Mouse (Mus musculus) midbrain, embryonic 11.5 days (tissue): Measurements from ENCODE around the gene Tmem39b. TPM values are rescaled to one million over a fixed set of nuclear protein-coding genes. Genes with fewer than 3 reads are reported as not detected.

Experiments
- ATAC-seq: fragments of 200-750 bp; cut with Nextera tagmentation; 2 replicates; pipeline ENCODE4 v1.8.0; 2017; ENCODE audit warnings: moderate TSS enrichment, moderate library complexity; ENCODE audit not compliant: low FRiP score
- DNase-seq: peaks from one replicate; pipeline ENCODE4 v3.0.0; 2015; ENCODE audit warnings: low spot score; ENCODE audit errors: missing footprints
- H3K27ac ChIP-seq: fragments of 300-500 bp; sonication (generic); 2 replicates; pipeline ENCODE4 v1.5.1; 2014; ENCODE audit warnings: low read depth, low read length
- H3K27me3 ChIP-seq: fragments of 300-500 bp; sonication (generic); 2 replicates; pipeline ENCODE4 v1.6.1; 2014; ENCODE audit warnings: mild to moderate bottlenecking, low read length, moderate library complexity, mixed read lengths; ENCODE audit not compliant: control insufficient read depth, insufficient read depth
- H3K36me3 ChIP-seq: fragments of 300-500 bp; sonication (generic); 2 replicates; pipeline ENCODE4 v1.6.1; 2014; ENCODE audit warnings: mild to moderate bottlenecking, low read length, moderate library complexity, mixed read lengths; ENCODE audit not compliant: control insufficient read depth, insufficient read depth
- H3K4me1 ChIP-seq: fragments of 300-500 bp; sonication (generic); 2 replicates; pipeline ENCODE4 v1.6.1; 2014; ENCODE audit warnings: low read length; ENCODE audit not compliant: control insufficient read depth, insufficient read depth
- H3K4me2 ChIP-seq: fragments of 300-500 bp; sonication (generic); 2 replicates; pipeline ENCODE4 v1.6.1; 2014; ENCODE audit warnings: mild to moderate bottlenecking, moderate library complexity
- H3K4me3 ChIP-seq: fragments of 300-500 bp; sonication (generic); 2 replicates; pipeline ENCODE4 v1.5.1; 2014; ENCODE audit warnings: low read depth, low read length
- H3K9ac ChIP-seq: fragments of 300-500 bp; sonication (generic); 2 replicates; pipeline ENCODE4 v1.6.1; 2014; ENCODE audit warnings: low read length
- H3K9me3 ChIP-seq: fragments of 300-500 bp; sonication (generic); 2 replicates; pipeline ENCODE4 v1.6.1; 2016; ENCODE audit warnings: low read length; ENCODE audit not compliant: control insufficient read depth
- WGBS: fragments of 180-500 bp; shearing (Covaris S2); extraction: QIAGEN DNeasy Blood & Tissue Kit; methylation state at CpG from one replicate; pipeline ENCODE4 v1.1.7; 2014; 5-methylcytosine and 5-hydroxymethylcytosine counted together
- microRNA-seq: library from miRNA; unstranded; fragments of <30 nt; microRNA quantifications from one replicate; pipeline ENCODE4, GENCODE M21; 2017
- polyA plus RNA-seq: library from polyadenylated mRNA; unstranded; fragments of >200 nt; fragmentation: Nextera tagmentation; extraction: Ambion mirVana; gene quantifications from 2 replicates; pipeline ENCODE4 v1.2.1, GENCODE M21; 2014

The Tmem39b gene
- polyA plus RNA-seq, 1 experiment from 2014 or later = 36.3 TPM

- H3K9me3 ChIP-seq = no peaks in the 10 kb centered on the region
- peak overlapping the region; percentile 66 for H3K4me3 ChIP-seq
- H3K9ac ChIP-seq = peak overlapping the region; percentile 90
- no peak for ATAC-seq
- peak; percentile 88 for DNase-seq
- peaks cover 12% of the 10 kb centered on the region for H3K4me1 ChIP-seq
- 10% methylated on average over 17 of the region's 17 CpGs for WGBS
- peak overlapping the region; percentile 99 for H3K4me2 ChIP-seq
- H3K27ac ChIP-seq = peak overlapping the region; percentile 83
- peaks cover 22% of the 10 kb centered on the region for H3K36me3 ChIP-seq
- no peaks in the 10 kb centered on the region for H3K27me3 ChIP-seq
Measured at GRCm38 (mm10) chr4:129640101-129640637, 56.5 kb downstream of the Tmem39b start.

GRCm38 (mm10) chr4:129639221-129639620 is 57.4 kb downstream of the Tmem39b start:
- no peak overlapping the region for H3K4me3 ChIP-seq
- DNase-seq (no peak), ATAC-seq (no peak)
- 87% methylated on average over 15 of the region's 15 CpGs for WGBS
- H3K27ac ChIP-seq = no peak overlapping the region
- H3K4me2 ChIP-seq = no peak overlapping the region; the same call in 1 of the 2 replicates
- no peak overlapping the region for H3K9ac ChIP-seq
- H3K27me3 ChIP-seq = no peaks in the 10 kb centered on the region
- peaks cover 27% of the 10 kb centered on the region for H3K36me3 ChIP-seq
- peaks cover 12% of the 10 kb centered on the region for H3K4me1 ChIP-seq
- H3K9me3 ChIP-seq = no peaks in the 10 kb centered on the region

- Histone ChIP-seq H3K27ac (no peak overlapping the region), H3K9me3 (no peaks in the 10 kb centered on the region), H3K4me3 (no peak overlapping the region), H3K4me1 (no peaks in the 10 kb centered on the region), H3K4me2 (no peak overlapping the region), H3K9ac (no peak overlapping the region), H3K27me3 (no peaks in the 10 kb centered on the region), H3K36me3 (peaks cover 60% of the 10 kb centered on the region)
- 94% methylated on average over 6 of the region's 6 CpGs for WGBS
- no peak for DNase-seq
- no peak for ATAC-seq
Measured at GRCm38 (mm10) chr4:129633852-129634251, 62.8 kb downstream of the Tmem39b start.

GRCm38 (mm10) chr4:129631867-129632266 is 64.8 kb downstream of the Tmem39b start:
- Histone ChIP-seq H3K9me3 (no peaks in the 10 kb centered on the region), H3K27ac (no peak overlapping the region), H3K4me1 (no peaks in the 10 kb centered on the region), H3K9ac (no peak overlapping the region), H3K27me3 (no peaks in the 10 kb centered on the region), H3K4me3 (no peak overlapping the region), H3K4me2 (no peak overlapping the region), H3K36me3 (peaks cover 64% of the 10 kb centered on the region)
- ATAC-seq (no peak), DNase-seq (no peak)
- WGBS = 91% methylated on average over 12 of the region's 12 CpGs

GRCm38 (mm10) chr4:129630944-129631343 is 65.7 kb downstream of the Tmem39b start:
- Histone ChIP-seq H3K4me2 (no peak overlapping the region), H3K4me1 (no peaks in the 10 kb centered on the region), H3K9me3 (no peaks in the 10 kb centered on the region), H3K27me3 (no peaks in the 10 kb centered on the region), H3K27ac (no peak overlapping the region), H3K4me3 (no peak overlapping the region), H3K36me3 (peaks cover 57% of the 10 kb centered on the region), H3K9ac (no peak overlapping the region)
- 94% methylated on average over 4 of the region's 4 CpGs for WGBS
- no peak for DNase-seq
- no peak for ATAC-seq

Small RNA genes lying within 50 kb of the gene (microRNA-seq; reads per million reads assigned to microRNA genes)
- 0.95 reads per million for gene Mir7016

Other genes with a start within 250 kb of the Tmem39b start
- 23.3 and 23.7 TPM in 2 replicates for gene Bsdc1, start 235.3 kb downstream of the Tmem39b start, polyA plus RNA-seq
- gene Tssk3, start 205.8 kb downstream of the Tmem39b start, polyA plus RNA-seq = not detected in 2 replicates
- not detected in 2 replicates for gene Fam229a, start 205.6 kb downstream of the Tmem39b start, polyA plus RNA-seq
- gene Marcksl1, start 183.3 kb downstream of the Tmem39b start, polyA plus RNA-seq = 1,816 and 1,974 TPM in 2 replicates
- gene Hdac1, start 154.1 kb downstream of the Tmem39b start, polyA plus RNA-seq = 225 and 234 TPM in 2 replicates
- gene Lck, start 123.2 kb downstream of the Tmem39b start, polyA plus RNA-seq = 4.5 and 5.3 TPM in 2 replicates
- gene Fam167b, start 118.3 kb downstream of the Tmem39b start, polyA plus RNA-seq = 0.19 and 0.46 TPM in 2 replicates
- 251 and 259 TPM in 2 replicates for gene Eif3i, start 96.2 kb downstream of the Tmem39b start, polyA plus RNA-seq
- 178 and 188 TPM in 2 replicates for gene Tmem234, start 96.2 kb downstream of the Tmem39b start, polyA plus RNA-seq
- 1.7 and 3.0 TPM in 2 replicates for gene Dcdc2b, start 82.6 kb downstream of the Tmem39b start, polyA plus RNA-seq
- 21.3 and 23.9 TPM in 2 replicates for gene Iqcc, start 77.7 kb downstream of the Tmem39b start, polyA plus RNA-seq
- gene Ccdc28b, start 72.9 kb downstream of the Tmem39b start, polyA plus RNA-seq = 70.0 and 73.9 TPM in 2 replicates
- gene Txlna, start 55.8 kb downstream of the Tmem39b start, polyA plus RNA-seq = 89.6 and 101 TPM in 2 replicates
- gene Kpna6, start 24.1 kb downstream of the Tmem39b start, polyA plus RNA-seq = 13.6 and 14.9 TPM in 2 replicates
- gene Khdrbs1, start 45.5 kb upstream of the Tmem39b start, polyA plus RNA-seq = 189 and 190 TPM in 2 replicates
- 368 TPM in 2 replicates for gene Ptp4a2, start 114.4 kb upstream of the Tmem39b start, polyA plus RNA-seq
- gene Spocd1, start 232.4 kb upstream of the Tmem39b start, polyA plus RNA-seq = not detected in 2 replicates